Mouse (Mus musculus): ENCODE measurements around the gene Tm2d3.

Gene Tm2d3

GRCm38 (mm10) chr7:65690869-65691268 lies at the start of gene Tm2d3:
Gene Tm2d3 (plus strand): TSS chr7:65691169.
- DNase-seq: no peak

DNA sequence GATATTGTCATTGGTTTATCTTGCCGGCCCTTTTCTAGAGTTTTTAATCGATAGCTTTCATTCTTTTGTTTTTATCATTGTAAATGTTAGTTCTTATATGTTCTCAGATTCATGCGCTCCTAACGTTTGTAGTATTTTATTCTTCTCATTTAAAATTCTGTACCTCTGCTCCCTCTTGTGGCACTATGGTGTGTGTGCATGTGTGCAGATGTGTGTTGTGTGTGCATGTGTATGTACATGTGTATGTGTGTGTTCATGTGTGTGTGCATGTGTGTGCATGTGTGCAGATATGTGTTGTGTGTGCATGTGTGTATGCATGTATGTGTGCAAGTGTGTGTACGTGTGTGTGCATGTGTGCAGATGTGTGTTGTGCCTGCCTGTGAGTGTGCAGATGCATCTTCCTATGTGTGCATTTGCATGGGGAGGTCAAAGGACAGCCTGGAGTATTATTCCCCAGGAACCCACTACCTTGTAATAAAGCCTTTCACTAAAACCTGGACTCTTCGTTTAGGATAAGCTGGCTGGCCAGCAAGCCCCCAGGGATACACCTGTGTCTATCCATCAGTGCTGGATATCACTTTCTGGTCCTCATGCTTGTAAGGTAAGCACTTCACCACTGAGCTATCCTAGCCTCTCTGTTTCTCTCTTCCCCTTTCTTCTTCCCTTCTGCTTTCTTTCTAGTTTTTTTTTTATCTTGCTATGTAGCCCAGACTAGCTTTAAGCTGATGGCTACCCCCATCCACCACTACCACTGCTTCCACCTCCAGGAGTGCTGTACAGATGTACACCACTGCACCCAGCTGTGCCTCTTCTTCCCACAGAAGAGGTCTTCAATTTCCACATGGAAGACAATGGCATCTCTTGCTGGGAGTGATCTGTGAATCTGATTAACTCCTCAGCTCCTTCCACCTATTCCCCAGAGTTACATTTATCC lies 48.3 kb upstream of the Tm2d3 start:
- no peak for DNase-seq

GRCm38 (mm10) chr7:65643861-65644421 lies 47.0 kb upstream of the Tm2d3 start:
- DNase-seq: no peak

DNA sequence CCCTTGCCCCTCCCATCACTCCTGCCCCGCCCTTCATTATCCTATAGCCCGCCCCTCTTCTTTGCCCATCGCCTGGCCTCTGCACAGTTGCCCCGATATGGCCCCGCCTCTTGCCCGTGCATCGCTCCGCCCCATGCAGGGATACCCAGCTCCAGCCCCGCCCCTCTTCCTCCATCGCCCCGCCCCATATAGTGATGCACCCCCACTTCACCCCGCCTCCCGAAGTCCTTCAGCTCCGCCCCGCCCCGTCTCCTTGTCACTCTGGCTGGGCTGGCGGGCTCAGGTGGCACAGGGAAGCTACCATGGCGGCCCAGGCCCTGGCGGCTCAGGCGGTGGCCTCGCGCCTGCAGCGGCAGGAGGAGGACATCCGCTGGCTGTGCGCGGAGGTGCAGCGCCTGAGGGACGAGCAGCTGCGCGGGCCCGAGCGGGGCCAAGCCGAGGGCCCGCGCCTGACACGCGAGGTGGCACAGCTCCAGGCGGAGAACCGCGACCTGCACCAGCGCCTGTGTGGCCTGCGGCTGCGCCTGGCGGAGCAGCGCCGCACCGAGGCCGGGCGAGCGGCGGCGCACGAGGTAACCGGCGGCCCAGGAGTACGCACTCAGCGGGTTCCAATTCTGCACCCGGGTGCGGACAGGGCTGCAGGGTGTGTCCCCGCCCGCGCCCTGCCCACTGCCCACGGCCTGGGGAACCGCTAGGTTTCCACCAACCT lies 46.2 kb upstream of the Tm2d3 start, which contains the start of gene Tarsl2:
Gene Tarsl2, plus strand, starts transcription at position 256 of the 709 bp plus-strand sequence.
- DNase-seq: peak; percentile 94

DNA sequence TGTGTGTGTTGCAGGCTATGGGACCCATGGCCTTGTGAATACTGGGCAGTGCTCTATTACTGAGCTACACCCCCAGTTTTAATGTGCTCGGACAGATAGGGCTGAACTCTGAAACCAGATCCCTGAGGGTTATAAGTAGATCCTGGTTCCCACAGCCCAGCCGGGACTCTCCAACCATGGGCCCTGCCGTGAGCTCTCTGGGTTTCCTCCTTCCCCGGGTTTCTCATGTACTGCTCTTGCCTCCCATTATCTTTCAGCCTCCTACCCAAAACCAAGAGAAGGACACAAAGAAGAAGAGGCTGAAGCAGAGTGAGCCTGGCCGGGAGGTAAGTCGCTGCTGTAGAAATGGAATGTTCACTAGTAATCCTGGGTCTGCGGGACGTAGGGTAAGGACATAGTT lies 45.0 kb upstream of the Tm2d3 start:
- no peak for DNase-seq

DNA sequence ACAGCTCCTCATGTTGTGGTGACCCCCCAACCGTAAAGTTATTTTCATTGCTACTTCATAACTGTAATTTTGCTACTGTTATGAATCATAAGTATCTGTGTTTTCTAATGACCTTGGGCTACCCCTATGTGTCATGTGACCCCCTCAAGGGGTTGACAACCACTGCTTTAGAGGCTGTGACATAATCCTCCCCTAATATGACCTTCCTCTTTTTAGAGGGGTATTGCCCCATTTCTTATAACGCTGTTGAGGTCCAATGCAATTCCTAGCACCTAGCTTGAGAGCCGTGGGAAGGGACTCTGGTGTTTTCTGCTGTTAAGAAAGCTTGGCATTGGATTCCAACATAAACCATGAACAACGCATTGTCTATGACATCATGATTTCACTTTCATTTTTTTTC lies 40.3 kb upstream of the Tm2d3 start:
- no peak for DNase-seq

DNA sequence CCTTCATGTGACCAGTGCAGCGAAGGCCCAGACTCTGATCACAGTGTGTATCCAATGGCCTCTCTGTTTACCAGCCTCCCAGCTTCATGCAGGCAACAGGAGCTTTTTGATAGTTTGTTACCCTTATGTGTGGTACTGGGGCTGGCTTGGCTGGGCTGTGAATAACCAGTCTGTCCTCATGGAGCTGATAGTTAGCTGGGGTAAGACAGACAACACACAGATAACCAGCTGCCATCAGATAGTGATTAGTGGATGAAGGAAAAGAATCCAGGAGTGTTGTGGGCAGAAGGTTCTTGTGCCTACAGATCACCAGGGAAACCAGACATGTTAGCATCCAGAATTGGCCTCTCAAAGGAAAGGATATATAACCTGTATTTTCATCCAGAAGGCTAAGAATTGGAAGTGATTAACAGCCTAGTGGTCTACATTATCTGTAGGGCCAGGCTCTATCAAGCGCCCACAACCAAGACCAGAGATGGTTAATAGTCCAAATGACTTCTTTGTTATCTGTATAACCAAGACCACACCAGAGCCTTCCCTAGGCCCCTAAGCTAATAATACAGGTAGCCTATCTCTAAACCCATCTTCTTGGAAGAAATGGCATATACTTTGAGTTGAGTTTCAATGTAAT lies 33.4 kb upstream of the Tm2d3 start:
- DNase-seq: no peak

- DNase-seq: no peak
Observed at GRCm38 (mm10) chr7:65663225-65663790, 27.7 kb upstream of the Tm2d3 start.

GRCm38 (mm10) chr7:65663886-65664285 lies 27.1 kb upstream of the Tm2d3 start:
- DNase-seq: no peak

- DNase-seq: no peak
Observed at GRCm38 (mm10) chr7:65667491-65667890, 23.5 kb upstream of the Tm2d3 start.

GRCm38 (mm10) chr7:65678050-65678449 lies 12.9 kb upstream of the Tm2d3 start:
- no peak for DNase-seq

DNA sequence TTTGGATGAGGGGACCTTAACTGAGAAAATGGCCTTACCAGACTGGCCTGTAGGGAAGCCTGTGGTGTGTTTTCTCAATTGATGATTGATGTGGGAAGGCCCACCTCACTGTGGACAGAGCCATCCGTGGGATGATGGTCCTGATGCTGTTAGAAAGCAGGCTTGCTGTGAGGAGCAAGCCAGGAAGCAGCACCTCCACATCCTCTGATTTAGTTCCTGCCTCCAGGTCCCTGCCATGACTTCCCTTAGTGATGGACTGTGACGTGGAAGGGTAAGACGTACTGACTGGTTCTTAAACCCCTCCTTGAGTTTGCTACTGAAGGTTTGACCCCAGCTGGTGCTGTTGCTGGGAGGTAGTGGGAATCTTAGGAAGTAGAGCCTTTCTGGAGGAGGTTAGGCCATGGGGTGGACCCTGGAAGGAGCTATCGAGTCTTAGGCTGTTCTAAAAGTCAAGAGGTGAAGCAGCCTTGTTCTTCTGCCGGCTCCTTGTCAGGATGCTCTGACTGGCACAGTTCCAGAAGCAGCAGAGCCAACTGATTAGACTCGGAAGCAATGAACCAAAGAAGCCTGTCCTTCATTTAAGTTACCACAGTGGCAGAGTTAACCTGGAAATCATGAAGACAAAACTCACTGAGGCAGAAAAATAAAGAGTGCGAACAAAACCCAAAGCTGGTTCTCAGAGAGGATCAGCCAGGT lies 11.9 kb upstream of the Tm2d3 start:
- DNase-seq: no peak

DNA sequence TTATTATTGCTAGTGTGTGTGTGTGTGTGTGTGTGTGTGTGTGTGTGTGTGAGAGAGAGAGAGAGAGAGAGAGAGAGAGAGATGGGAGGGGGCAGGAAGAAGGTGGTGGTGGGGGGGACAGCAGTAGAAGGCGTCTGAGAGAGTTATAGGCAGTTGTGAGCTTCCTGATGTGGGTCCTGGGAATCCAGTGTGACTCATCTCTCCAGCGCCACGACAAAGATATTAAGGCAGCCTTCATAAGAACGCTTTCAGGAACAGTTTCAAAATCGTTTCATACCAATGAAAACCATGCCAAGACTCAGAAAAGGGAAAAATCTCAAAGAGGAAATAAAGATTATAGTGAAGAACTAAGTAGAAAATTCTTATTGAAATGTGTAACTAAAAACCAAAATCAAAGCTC lies 9.8 kb upstream of the Tm2d3 start:
- no peak for DNase-seq

GRCm38 (mm10) chr7:65684256-65684835 lies 6.6 kb upstream of the Tm2d3 start:
- no peak for DNase-seq

DNA sequence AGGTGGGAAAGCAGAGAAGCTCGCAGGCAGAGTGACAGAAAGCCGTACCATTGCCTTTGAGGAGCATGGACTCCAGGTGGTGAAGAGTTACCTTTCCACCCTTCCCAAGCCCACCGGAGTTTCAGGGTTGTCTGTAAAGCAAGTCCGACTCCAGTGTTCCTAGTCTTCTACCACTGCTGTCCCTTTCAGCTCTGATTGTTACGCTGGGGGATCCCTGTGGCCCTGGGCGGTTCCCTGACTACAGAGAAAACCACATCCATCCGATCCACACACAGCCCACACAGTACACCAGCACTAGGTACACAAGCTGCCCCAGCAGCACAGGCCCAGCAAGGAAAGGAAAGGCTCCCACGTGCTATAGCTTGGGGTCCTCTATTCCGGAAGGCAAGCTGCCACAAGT lies 4.3 kb upstream of the Tm2d3 start:
- no peak for DNase-seq

DNA sequence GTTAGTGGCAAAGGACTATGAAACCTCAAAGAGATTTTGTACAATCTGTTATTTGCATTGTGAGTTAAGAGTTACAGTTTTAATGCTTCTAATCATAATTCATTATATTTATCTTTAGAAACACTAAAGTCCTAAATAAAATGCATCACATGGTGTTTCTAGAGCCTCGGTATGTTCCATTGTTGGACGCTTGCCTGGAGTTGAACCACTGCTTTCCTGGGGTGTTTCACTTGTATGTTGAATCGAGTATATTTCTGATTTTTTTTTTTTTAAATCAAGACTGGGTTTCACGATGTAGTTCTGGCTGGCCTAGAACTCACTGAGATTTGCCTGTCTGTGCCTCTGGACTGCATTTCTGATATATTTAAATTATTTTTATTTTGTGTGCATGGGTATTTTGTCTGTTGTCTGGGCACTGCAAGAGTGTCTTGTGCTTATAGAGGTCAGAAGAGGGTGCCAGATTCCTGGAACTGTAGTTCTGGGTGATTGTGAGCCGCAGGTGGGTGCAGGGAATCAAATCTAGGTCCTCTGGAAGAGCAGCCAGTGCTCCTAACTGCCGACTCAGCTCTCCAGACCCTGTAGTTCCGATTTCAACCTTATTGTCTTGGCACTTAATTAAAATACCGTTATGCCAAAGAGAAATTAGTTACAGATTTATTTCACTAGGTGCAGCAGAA lies 1.1 kb downstream of the Tm2d3 start:
- DNase-seq: no peak

GRCm38 (mm10) chr7:65692883-65693282 lies 1.9 kb downstream of the Tm2d3 start:
- DNase-seq: no peak

DNA sequence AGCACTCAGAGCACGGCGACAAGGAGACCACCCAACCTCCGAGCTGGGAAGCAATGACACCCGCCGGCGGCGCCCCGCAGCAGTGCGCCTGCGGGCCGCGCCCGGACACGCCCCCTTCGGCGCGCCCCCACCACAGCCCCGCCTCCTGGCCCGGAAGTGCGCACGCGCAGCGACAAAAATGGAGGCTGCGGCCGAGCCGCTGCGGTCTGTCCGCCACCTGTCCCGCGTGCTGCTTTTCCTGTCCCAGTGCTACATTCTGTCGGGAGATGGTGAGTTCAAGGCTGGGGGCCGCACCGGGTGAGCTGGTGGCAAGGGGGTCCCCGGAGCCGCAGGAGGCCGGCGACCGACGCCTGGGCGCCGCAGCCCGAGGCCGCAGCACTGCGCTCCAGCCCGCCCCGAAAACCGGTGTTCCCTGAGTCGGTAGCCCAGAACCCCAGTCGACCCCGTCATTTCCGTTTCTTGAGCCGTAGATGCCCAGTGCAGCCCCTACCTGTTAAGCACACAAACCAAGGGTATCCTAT lies 2.4 kb downstream of the Tm2d3 start:
- peak; percentile 84 for DNase-seq

- no peak for DNase-seq
Observed at GRCm38 (mm10) chr7:65696450-65696849, 5.5 kb downstream of the Tm2d3 start.

DNA sequence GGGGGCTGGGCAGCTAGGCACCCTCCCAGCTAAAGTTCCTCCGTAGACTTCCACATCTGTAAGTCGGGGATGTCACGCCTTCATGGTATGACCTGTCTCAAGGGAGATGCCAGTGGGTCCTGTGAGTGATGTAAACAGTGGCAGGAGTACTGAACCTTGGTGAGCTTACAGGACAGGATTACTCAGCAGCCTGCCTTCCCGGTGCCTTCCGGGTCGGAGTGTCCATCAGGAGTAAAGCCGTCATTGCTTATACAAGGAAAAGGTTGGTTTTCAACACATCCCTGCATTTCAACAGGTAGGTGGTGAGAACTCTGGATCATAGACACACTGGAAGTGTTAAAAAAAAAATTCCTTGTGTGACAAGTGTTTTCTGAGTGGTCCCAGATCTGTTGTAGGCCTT lies 11.1 kb downstream of the Tm2d3 start:
- DNase-seq: no peak

- peak; percentile 85 for DNase-seq
Observed at GRCm38 (mm10) chr7:65704818-65705242, 13.9 kb downstream of the Tm2d3 start.
